Mouse (Mus musculus): ENCODE data around the gene Ergic1.

GRCm38 (mm10) chr17:26688795-26689735, 127.8 kb downstream of the Ergic1 start:
- no peak for TF ChIP-seq CTCF (IDR thresholded peaks at IDR 0.05; ENCODE audit: low read depth)
- TF ChIP-seq EP300 (IDR thresholded peaks at IDR 0.05; ENCODE audit: low read depth): no peak
